Mouse (Mus musculus) liver, embryonic 16.5 days (tissue): Measurements from ENCODE around the gene Actr2. TPM values are rescaled to one million over a fixed set of nuclear protein-coding genes. Genes with fewer than 3 reads are reported as not detected.
"Not testable (repeated sequence)": the region's sequence is repeated elsewhere in the genome, so short reads cannot be mapped to it uniquely, and the experiment has no call there.

Source experiments
- ATAC-seq: fragments of 200-750 bp; cut with Nextera tagmentation; 2 replicates; pipeline ENCODE4 v1.8.0; 2017; ENCODE audit warnings: low read depth, mild to moderate bottlenecking, moderate number of reproducible peaks, moderate library complexity
- H3K27ac ChIP-seq: fragments of 300-500 bp; sonication (generic); 2 replicates; pipeline ENCODE4 v1.5.1; 2014; ENCODE audit warnings: mild to moderate bottlenecking, low read length
- H3K27me3 ChIP-seq: fragments of 300-500 bp; sonication (generic); 2 replicates; pipeline ENCODE4 v1.6.1; 2014; ENCODE audit warnings: low read depth, low read length, mixed read lengths; ENCODE audit not compliant: control insufficient read depth, insufficient read depth
- H3K36me3 ChIP-seq: fragments of 300-500 bp; sonication (generic); 2 replicates; pipeline ENCODE4 v1.6.1; 2014; ENCODE audit warnings: mild to moderate bottlenecking; ENCODE audit not compliant: control insufficient read depth, insufficient read depth
- H3K4me1 ChIP-seq: fragments of 300-500 bp; sonication (generic); 2 replicates; pipeline ENCODE4 v1.6.1; 2014; ENCODE audit warnings: low read depth, low read length, mixed read lengths; ENCODE audit not compliant: control insufficient read depth
- H3K4me2 ChIP-seq: fragments of 300-500 bp; sonication (generic); 2 replicates; pipeline ENCODE4 v1.6.1; 2014; ENCODE audit warnings: low read depth, low read length, mixed read lengths
- H3K4me3 ChIP-seq: fragments of 300-500 bp; sonication (generic); 2 replicates; pipeline ENCODE4 v1.5.1; 2014; ENCODE audit warnings: low read depth, mild to moderate bottlenecking, low read length
- H3K9ac ChIP-seq: fragments of 300-500 bp; sonication (generic); 2 replicates; pipeline ENCODE4 v1.6.1; 2014; ENCODE audit warnings: low read depth, low read length
- H3K9me3 ChIP-seq: fragments of 300-500 bp; sonication (generic); replicated peaks from 2 replicates; pipeline ENCODE4 v1.6.1; 2016; ENCODE audit warnings: low read length; ENCODE audit not compliant: control insufficient read depth
- WGBS: fragments of 180-500 bp; shearing (Covaris S2); extraction: QIAGEN DNeasy Blood & Tissue Kit; methylation state at CpG from one replicate; pipeline ENCODE4 v1.1.7; 2014; ENCODE audit not compliant: insufficient replicate concordance; 5-methylcytosine and 5-hydroxymethylcytosine counted together
- polyA plus RNA-seq: library from polyadenylated mRNA; unstranded; fragments of >200 nt; fragmentation: Nextera tagmentation; extraction: Ambion mirVana; gene quantifications from 2 replicates; pipeline ENCODE4 v1.2.1, GENCODE M21; 2015

Gene Actr2
- 39.9 and 56.3 TPM in 2 replicates for polyA plus RNA-seq

- Histone ChIP-seq H3K4me1 (peaks cover 20% of the 10 kb centered on the region), H3K27ac (peak within 1 kb of the TSS; percentile 97), H3K9me3 (no peaks in the 10 kb centered on the region), H3K4me3 (peak within 1 kb of the TSS; percentile 96), H3K36me3 (no peaks in the 10 kb centered on the region), H3K27me3 (no peaks in the 10 kb centered on the region), H3K4me2 (peak within 1 kb of the TSS; percentile 81), H3K9ac (peak within 1 kb of the TSS; percentile 97)
- WGBS: 0% methylated on average over 51 of the region's 57 CpGs
- peak; percentile 96 for ATAC-seq
These were observed at the start of gene Actr2 for GRCm38 (mm10) chr11:20112741-20113480. Gene Actr2 (minus strand): TSS chr11:20112913.

- Histone ChIP-seq H3K4me3 (no peak overlapping the region), H3K4me1 (no peaks in the 10 kb centered on the region), H3K4me2 (no peak overlapping the region), H3K27ac (no peak overlapping the region), H3K9me3 (no peaks in the 10 kb centered on the region), H3K27me3 (no peaks in the 10 kb centered on the region), H3K36me3 (no peaks in the 10 kb centered on the region), H3K9ac (no peak overlapping the region)
- ATAC-seq: no peak
These were observed 46.2 kb upstream of the Actr2 start for GRCm38 (mm10) chr11:20158879-20159278.

GRCm38 (mm10) chr11:20153542-20153941, 40.8 kb upstream of the Actr2 start:
- not testable (repeated sequence) for H3K4me1 ChIP-seq, H3K27ac ChIP-seq, H3K9ac ChIP-seq, ATAC-seq, H3K27me3 ChIP-seq, H3K4me3 ChIP-seq, H3K9me3 ChIP-seq, H3K36me3 ChIP-seq, H3K4me2 ChIP-seq
- WGBS: 63% methylated on average over 5 of the region's 5 CpGs

GRCm38 (mm10) chr11:20152107-20152901, 39.6 kb upstream of the Actr2 start:
- no peaks in the 10 kb centered on the region for H3K4me1 ChIP-seq
- ATAC-seq: no peak
- no peak overlapping the region for H3K4me2 ChIP-seq
- WGBS: 59% methylated on average over 4 of the region's 4 CpGs
- no peaks in the 10 kb centered on the region for H3K27me3 ChIP-seq
- no peaks in the 10 kb centered on the region for H3K36me3 ChIP-seq
- no peak overlapping the region for H3K4me3 ChIP-seq
- no peak overlapping the region for H3K9ac ChIP-seq
- no peak overlapping the region for H3K27ac ChIP-seq
- H3K9me3 ChIP-seq: no peaks in the 10 kb centered on the region

DNA sequence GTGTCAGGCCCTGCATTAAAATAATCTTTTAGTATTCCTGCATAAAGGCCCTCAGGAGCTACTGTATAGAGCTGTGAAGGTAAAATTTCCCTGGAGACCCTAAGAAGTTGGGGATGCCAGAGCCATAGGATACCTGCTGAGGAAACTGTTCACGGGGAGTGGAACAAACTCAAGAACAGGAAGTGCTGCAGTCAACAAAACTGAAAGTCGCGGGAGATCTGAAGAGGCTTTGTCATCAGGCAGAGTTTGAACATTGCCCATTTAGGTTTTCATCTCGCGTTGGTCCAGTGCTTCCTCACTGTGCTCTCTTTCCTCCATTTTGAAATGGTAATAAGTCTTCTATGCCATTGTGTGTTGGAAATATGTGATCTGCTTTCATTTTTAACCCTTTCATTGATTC, 38.6 kb upstream of the Actr2 start:
- no peaks in the 10 kb centered on the region for H3K4me1 ChIP-seq
- H3K9ac ChIP-seq: no peak overlapping the region
- ATAC-seq: no peak
- no peak overlapping the region for H3K27ac ChIP-seq
- H3K4me2 ChIP-seq: no peak overlapping the region
- WGBS: 48% methylated on average over 5 of the region's 5 CpGs
- no peak overlapping the region for H3K4me3 ChIP-seq
- no peaks in the 10 kb centered on the region for H3K27me3 ChIP-seq
- no peaks in the 10 kb centered on the region for H3K36me3 ChIP-seq
- H3K9me3 ChIP-seq: no peaks in the 10 kb centered on the region

DNA sequence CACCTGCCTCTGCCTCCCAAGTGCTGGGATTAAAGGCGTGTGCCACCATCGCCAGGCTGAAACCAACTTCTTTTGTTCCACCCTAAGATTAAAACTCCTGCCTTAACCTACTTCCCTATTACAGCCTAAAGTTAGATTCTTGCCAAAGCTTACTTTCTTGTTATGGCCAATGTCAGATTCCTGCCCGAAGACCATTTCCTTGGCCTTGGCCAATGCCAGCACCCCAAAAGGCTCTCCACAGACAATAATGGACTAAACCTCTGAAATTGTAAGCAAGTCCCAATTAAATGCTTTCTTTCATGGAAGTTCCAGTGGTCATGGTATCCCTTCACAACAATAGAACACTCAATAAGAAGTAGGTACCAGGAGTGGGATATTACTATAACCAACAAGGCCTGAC, 37.2 kb upstream of the Actr2 start:
- Histone ChIP-seq H3K9me3 (no peaks in the 10 kb centered on the region), H3K36me3 (no peaks in the 10 kb centered on the region), H3K4me3 (no peak overlapping the region), H3K9ac (no peak overlapping the region), H3K4me2 (no peak overlapping the region), H3K27me3 (no peaks in the 10 kb centered on the region), H3K4me1 (no peaks in the 10 kb centered on the region; the same call in 1 of the 2 replicates), H3K27ac (no peak overlapping the region)
- ATAC-seq: no peak
- WGBS: 77% methylated on average over 3 of the region's 3 CpGs

DNA sequence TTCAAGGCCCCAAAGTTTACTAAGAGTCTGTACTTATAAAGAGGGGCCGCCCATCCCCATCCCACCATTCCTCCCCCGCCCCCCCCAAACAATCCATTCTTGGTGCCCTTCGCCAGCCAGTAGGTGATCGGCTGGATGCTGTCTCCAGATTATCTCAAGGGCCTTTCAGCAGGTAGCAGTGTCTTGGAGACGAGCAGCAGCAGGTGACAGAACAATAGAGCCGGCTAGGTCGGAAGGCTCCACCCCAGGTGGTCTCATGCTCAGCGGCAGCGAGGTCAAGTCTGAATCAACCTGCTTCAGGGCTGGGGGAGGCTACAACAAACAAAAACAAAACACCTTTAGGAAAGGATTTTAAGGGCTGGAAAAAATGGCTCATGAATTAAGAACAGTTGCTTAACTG, 32.7 kb upstream of the Actr2 start:
- H3K4me3 ChIP-seq: no peak overlapping the region
- no peak for ATAC-seq
- 64% methylated on average over 9 of the region's 9 CpGs for WGBS
- H3K9me3 ChIP-seq: no peaks in the 10 kb centered on the region
- H3K4me1 ChIP-seq: no peaks in the 10 kb centered on the region; the same call in 1 of the 2 replicates
- H3K9ac ChIP-seq: no peak overlapping the region
- no peaks in the 10 kb centered on the region for H3K36me3 ChIP-seq
- H3K4me2 ChIP-seq: no peak overlapping the region
- H3K27ac ChIP-seq: peak overlapping the region; percentile 73
- no peaks in the 10 kb centered on the region for H3K27me3 ChIP-seq

DNA sequence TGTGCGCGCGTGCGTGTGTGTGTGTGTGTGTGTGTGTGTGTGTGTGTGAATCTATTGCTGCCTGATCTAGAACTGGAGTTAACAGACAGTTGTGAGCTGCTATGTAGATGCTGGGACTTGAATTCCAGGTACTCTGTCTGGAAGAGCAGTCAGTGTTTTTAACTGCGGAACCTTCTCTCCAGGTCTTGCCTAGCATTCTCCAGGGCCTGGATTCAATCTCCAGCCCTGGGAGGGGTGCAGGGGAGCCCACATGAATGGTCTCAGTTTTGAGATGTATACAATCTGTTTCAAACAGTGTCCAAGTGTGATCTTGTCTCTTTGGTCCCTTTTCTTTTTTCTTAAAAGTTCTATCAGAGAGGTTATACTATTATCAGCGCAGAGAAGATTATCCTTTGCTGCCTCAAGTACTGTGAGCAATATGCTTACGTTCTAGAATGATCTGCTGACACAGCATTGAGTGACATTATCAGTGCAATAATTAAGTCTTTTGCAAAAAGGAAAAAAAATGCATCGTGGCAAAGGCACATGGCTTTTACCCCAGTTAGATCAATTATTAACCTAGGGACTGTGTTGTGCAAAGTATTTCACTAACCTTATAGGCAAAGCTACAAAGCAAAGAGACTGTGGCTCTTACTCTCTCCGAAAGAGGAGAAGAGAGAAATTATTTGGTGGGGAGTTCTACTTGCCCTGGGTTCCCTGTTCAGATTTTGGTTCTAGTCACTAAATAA, 32.0 kb upstream of the Actr2 start:
- no peak overlapping the region for H3K9ac ChIP-seq
- H3K9me3 ChIP-seq: no peaks in the 10 kb centered on the region
- no peaks in the 10 kb centered on the region for H3K36me3 ChIP-seq
- peak overlapping the region; percentile 79 for H3K27ac ChIP-seq
- H3K27me3 ChIP-seq: no peaks in the 10 kb centered on the region
- 0 out of 2 replicates have a peak overlapping the region, but pooled peaks have one; percentile 9 for H3K4me2 ChIP-seq
- peak; percentile 75 for ATAC-seq
- no peak overlapping the region for H3K4me3 ChIP-seq
- H3K4me1 ChIP-seq: no peaks in the 10 kb centered on the region; the same call in 1 of the 2 replicates
- WGBS: 70% methylated on average over 9 of the region's 9 CpGs
